Mouse (Mus musculus): ENCODE measurements around the gene Npy1r. TPM values are rescaled to one million over a fixed set of nuclear protein-coding genes. Genes with fewer than 3 reads are reported as not detected.
A peak's percentile ranks its signal among the peaks of the same experiment; 100 is the strongest.

Npy1r gene
- polyA plus RNA-seq, 1 experiment from 2014 or later: 1.4 TPM

DNA sequence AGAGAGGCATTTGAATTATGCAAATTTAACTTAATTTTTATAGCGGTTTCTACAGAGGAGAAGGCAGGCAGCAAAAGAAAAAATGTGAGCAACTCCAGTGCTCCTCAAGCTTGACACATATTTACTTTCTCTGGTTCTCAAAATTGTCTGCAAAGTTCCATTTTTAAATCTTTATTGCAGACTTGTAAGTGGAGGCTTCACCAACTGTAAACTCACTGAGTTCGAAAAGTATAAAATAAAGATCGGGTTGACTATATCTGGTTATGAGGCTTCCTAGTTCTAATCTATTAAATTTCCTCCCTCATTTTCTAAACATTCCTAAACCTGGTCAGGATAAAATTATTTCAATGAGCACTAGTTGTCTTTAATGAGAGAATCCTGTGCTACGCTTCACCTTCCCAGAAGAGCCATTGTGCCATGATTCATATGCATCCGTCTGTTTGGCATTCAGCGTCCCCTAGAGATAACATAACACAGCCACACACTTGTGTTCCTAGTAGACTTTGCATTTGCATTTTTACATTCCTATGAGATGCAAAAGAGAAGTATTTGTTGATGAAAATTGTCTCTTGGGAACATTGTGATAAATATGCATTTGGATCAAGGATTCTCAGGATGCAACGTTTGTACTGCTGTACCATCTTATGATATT is 17.5 kb downstream of the Npy1r start:
- Histone ChIP-seq H3K27me3 (ENCODE audit: control insufficient read depth, insufficient read depth, low read length) (no peaks in the 10 kb centered on the region), H3K36me3 (ENCODE audit: control insufficient read depth, insufficient read depth, low read length) (no peaks in the 10 kb centered on the region), H3K4me2 (replicated peaks; ENCODE audit: low read depth, low read length) (no peak overlapping the region), H3K9me3 (ENCODE audit: control insufficient read depth, low read depth, low read length) (no peaks in the 10 kb centered on the region), H3K4me3 (ENCODE audit: low read depth, low read length) (no peak overlapping the region), H3K9ac (replicated peaks; ENCODE audit: low read depth, low read length) (no peak overlapping the region), H3K4me1 (ENCODE audit: control insufficient read depth, insufficient read depth, low read length) (no peaks in the 10 kb centered on the region), H3K27ac (ENCODE audit: low read length) (no peak overlapping the region)
- no peak for ATAC-seq (ENCODE audit: insufficient number of reproducible peaks, insufficient read depth, low FRiP score, low read depth)
- WGBS: 87% methylated on average over 7 of the region's 7 CpGs

DNA sequence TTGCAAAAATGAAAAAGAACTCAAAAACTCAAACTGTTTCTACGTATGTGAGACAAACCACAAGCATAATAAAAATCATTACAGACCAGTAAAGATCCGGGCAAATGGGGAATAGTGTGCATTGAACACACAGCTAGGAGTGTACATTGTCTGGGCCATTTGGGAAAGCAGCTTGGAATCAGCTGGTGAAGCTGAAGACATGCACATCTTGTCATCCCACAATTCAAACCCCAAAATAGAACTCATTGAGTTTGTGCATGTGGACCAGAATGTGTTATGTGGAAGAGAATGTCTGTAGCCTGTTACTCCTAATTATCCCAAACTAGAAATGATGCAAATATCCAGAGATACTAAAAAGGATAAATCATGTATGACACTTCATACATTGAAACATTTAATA is 25.8 kb downstream of the Npy1r start:
- no peaks in the 10 kb centered on the region for H3K9me3 ChIP-seq (ENCODE audit: control insufficient read depth, low read depth, low read length)
- H3K27me3 ChIP-seq (ENCODE audit: control insufficient read depth, insufficient read depth, low read length): no peaks in the 10 kb centered on the region
- no peak overlapping the region for H3K9ac ChIP-seq (replicated peaks; ENCODE audit: low read depth, low read length)
- H3K36me3 ChIP-seq (ENCODE audit: control insufficient read depth, insufficient read depth, low read length): no peaks in the 10 kb centered on the region
- no peak overlapping the region for H3K4me3 ChIP-seq (ENCODE audit: low read depth, low read length)
- ATAC-seq (ENCODE audit: insufficient number of reproducible peaks, insufficient read depth, low FRiP score, low read depth): no peak
- no peak overlapping the region for H3K4me2 ChIP-seq (replicated peaks; ENCODE audit: low read depth, low read length)
- no peaks in the 10 kb centered on the region for H3K4me1 ChIP-seq (ENCODE audit: control insufficient read depth, insufficient read depth, low read length)
- no peak overlapping the region for H3K27ac ChIP-seq (ENCODE audit: low read length)
- 85% methylated on average over 2 of the region's 2 CpGs for WGBS

GRCm38 (mm10) chr8:66729446-66729845 is 32.5 kb downstream of the Npy1r start:
- H3K27ac ChIP-seq (ENCODE audit: low read length): no peak overlapping the region
- no peaks in the 10 kb centered on the region for H3K9me3 ChIP-seq (ENCODE audit: control insufficient read depth, low read depth, low read length)
- H3K4me1 ChIP-seq (ENCODE audit: control insufficient read depth, insufficient read depth, low read length): no peaks in the 10 kb centered on the region
- no peak overlapping the region for H3K4me3 ChIP-seq (ENCODE audit: low read depth, low read length)
- H3K27me3 ChIP-seq (ENCODE audit: control insufficient read depth, insufficient read depth, low read length): no peaks in the 10 kb centered on the region
- 37% methylated on average over 7 of the region's 7 CpGs for WGBS
- H3K4me2 ChIP-seq (replicated peaks; ENCODE audit: low read depth, low read length): no peak overlapping the region
- ATAC-seq (ENCODE audit: insufficient number of reproducible peaks, insufficient read depth, low FRiP score, low read depth): no peak
- no peak overlapping the region for H3K9ac ChIP-seq (replicated peaks; ENCODE audit: low read depth, low read length)
- H3K36me3 ChIP-seq (ENCODE audit: control insufficient read depth, insufficient read depth, low read length): no peaks in the 10 kb centered on the region

DNA sequence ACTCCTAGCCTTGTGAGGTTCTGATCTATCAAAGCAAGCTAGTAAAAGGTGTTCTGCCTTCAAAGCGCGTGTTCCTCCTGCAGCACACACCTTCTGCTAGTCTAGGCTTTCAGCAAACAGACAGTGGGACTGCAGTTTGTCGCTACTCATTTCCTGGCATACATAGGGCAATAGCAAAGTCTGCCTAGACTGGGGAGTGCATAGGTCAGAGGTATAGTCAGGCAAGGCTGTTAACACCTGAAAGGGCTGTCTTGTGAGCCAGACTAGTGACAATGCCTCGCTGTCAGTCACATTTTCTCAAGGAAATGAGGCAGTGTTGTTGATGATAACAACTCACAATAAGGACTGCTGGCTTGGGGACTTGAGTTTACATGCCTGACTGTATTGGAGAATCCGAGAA is 35.0 kb downstream of the Npy1r start:
- Histone ChIP-seq H3K9me3 (ENCODE audit: control insufficient read depth, low read depth, low read length) (no peaks in the 10 kb centered on the region), H3K4me3 (ENCODE audit: low read depth, low read length) (no peak overlapping the region), H3K9ac (replicated peaks; ENCODE audit: low read depth, low read length) (no peak overlapping the region), H3K36me3 (ENCODE audit: control insufficient read depth, insufficient read depth, low read length) (no peaks in the 10 kb centered on the region), H3K4me1 (ENCODE audit: control insufficient read depth, insufficient read depth, low read length) (no peaks in the 10 kb centered on the region), H3K27me3 (ENCODE audit: control insufficient read depth, insufficient read depth, low read length) (no peaks in the 10 kb centered on the region), H3K27ac (ENCODE audit: low read length) (no peak overlapping the region), H3K4me2 (replicated peaks; ENCODE audit: low read depth, low read length) (no peak overlapping the region)
- no peak for ATAC-seq (ENCODE audit: insufficient number of reproducible peaks, insufficient read depth, low FRiP score, low read depth)
- 51% methylated on average over 5 of the region's 5 CpGs for WGBS

DNA sequence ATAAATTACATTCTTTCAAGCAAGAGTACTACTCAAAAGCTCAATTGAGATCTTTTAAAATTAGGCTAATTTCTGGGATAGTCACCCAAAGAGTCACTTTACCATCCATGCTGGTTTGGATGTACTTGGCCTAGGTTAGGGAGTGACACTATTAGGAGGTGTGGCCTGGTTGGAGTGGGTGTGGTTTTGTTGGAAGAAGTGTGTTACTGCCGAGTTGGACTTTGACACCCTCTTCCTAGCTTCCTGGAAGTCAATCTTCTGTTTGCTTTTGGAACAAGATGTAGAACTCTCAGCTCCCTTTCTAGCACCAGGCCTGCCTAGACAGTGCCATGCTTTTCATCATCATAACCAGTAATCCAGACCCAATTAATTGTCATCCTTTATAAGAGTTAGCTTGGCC is 45.4 kb downstream of the Npy1r start:
- 40% methylated on average over 1 of the region's 1 CpGs for whole genome bisulfite sequencing
- ATAC-seq (ENCODE audit: insufficient number of reproducible peaks, insufficient read depth, low FRiP score, low read depth): peak; percentile 42; the same call in 1 of the 2 replicates

DNA sequence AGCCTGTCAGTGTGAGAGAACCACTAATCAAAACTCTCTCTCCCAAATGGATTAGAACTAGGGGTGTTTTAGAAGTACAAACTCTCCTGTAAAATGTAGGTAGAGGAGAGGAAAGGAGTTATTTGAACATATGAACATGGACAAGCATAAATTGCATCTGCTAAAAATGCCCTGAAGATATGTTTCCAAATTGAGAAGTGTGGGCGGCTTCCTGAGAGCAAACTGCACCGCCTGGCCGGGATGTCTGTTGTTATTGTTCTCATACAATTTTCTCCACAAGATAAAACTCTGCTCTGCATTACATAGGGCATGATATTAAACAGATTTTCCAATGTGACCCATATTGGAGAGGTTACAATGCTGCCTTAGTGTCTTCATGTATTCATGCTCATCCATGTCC is 48.6 kb downstream of the Npy1r start:
- no peaks in the 10 kb centered on the region for H3K9me3 ChIP-seq (ENCODE audit: control insufficient read depth, low read depth, low read length)
- no peak overlapping the region for H3K4me2 ChIP-seq (replicated peaks; ENCODE audit: low read depth, low read length)
- H3K4me3 ChIP-seq (ENCODE audit: low read depth, low read length): no peak overlapping the region
- H3K27me3 ChIP-seq (ENCODE audit: control insufficient read depth, insufficient read depth, low read length): no peaks in the 10 kb centered on the region
- no peaks in the 10 kb centered on the region for H3K4me1 ChIP-seq (ENCODE audit: control insufficient read depth, insufficient read depth, low read length)
- no peak overlapping the region for H3K9ac ChIP-seq (replicated peaks; ENCODE audit: low read depth, low read length)
- WGBS: 86% methylated on average over 3 of the region's 3 CpGs
- H3K36me3 ChIP-seq (ENCODE audit: control insufficient read depth, insufficient read depth, low read length): no peaks in the 10 kb centered on the region
- ATAC-seq (ENCODE audit: insufficient number of reproducible peaks, insufficient read depth, low FRiP score, low read depth): no peak
- no peak overlapping the region for H3K27ac ChIP-seq (ENCODE audit: low read length)

More for the DNA sequence above, 45.4 kb downstream of the Npy1r start:
- no peak overlapping the region for H3K27ac ChIP-seq (ENCODE audit: low read length)
- no peaks in the 10 kb centered on the region for H3K27me3 ChIP-seq (ENCODE audit: control insufficient read depth, insufficient read depth, low read length)
- no peak overlapping the region for H3K4me3 ChIP-seq (ENCODE audit: low read depth, low read length)
- H3K36me3 ChIP-seq (ENCODE audit: control insufficient read depth, insufficient read depth, low read length): no peaks in the 10 kb centered on the region
- no peak overlapping the region for H3K4me2 ChIP-seq (replicated peaks; ENCODE audit: low read depth, low read length)
- H3K4me1 ChIP-seq (ENCODE audit: control insufficient read depth, insufficient read depth, low read length): no peaks in the 10 kb centered on the region
- H3K9me3 ChIP-seq (ENCODE audit: control insufficient read depth, low read depth, low read length): no peaks in the 10 kb centered on the region
- no peak overlapping the region for H3K9ac ChIP-seq (replicated peaks; ENCODE audit: low read depth, low read length)

- WGBS: 51% methylated on average over 2 of the region's 2 CpGs
- no peaks in the 10 kb centered on the region for H3K4me1 ChIP-seq (ENCODE audit: control insufficient read depth, insufficient read depth, low read length)
- H3K4me3 ChIP-seq (ENCODE audit: low read depth, low read length): no peak overlapping the region
- no peak overlapping the region for H3K27ac ChIP-seq (ENCODE audit: low read length)
- H3K4me2 ChIP-seq (replicated peaks; ENCODE audit: low read depth, low read length): no peak overlapping the region
- H3K36me3 ChIP-seq (ENCODE audit: control insufficient read depth, insufficient read depth, low read length): no peaks in the 10 kb centered on the region
- ATAC-seq (ENCODE audit: insufficient number of reproducible peaks, insufficient read depth, low FRiP score, low read depth): no peak
- H3K27me3 ChIP-seq (ENCODE audit: control insufficient read depth, insufficient read depth, low read length): no peaks in the 10 kb centered on the region
- no peak overlapping the region for H3K9ac ChIP-seq (replicated peaks; ENCODE audit: low read depth, low read length)
- H3K9me3 ChIP-seq (ENCODE audit: control insufficient read depth, low read depth, low read length): no peaks in the 10 kb centered on the region
These were observed 54.6 kb downstream of the Npy1r start for GRCm38 (mm10) chr8:66751621-66752020.

DNA sequence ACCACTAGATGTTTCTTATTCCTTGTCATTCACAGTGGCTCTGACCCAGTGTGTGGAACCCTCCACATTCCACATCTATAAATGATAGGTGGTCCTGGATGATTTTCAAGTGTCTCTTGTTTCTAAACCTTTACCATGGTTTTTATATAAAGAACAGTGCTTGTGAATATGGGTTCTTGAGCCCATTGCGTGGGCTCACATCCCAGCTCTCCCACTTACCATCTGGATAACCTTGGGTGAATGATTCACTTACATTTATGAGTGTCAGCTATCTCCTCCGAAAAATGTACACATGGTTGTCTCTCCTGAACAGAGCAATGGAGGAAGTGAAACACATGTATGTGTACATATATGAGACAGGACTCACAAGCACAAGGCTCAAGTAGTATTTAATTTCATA is 59.2 kb downstream of the Npy1r start:
- Histone ChIP-seq H3K27me3 (ENCODE audit: control insufficient read depth, insufficient read depth, low read length) (no peaks in the 10 kb centered on the region), H3K36me3 (ENCODE audit: control insufficient read depth, insufficient read depth, low read length) (no peaks in the 10 kb centered on the region), H3K4me1 (ENCODE audit: control insufficient read depth, insufficient read depth, low read length) (no peaks in the 10 kb centered on the region), H3K4me2 (replicated peaks; ENCODE audit: low read depth, low read length) (no peak overlapping the region), H3K9ac (replicated peaks; ENCODE audit: low read depth, low read length) (no peak overlapping the region), H3K4me3 (ENCODE audit: low read depth, low read length) (no peak overlapping the region), H3K27ac (ENCODE audit: low read length) (no peak overlapping the region), H3K9me3 (ENCODE audit: control insufficient read depth, low read depth, low read length) (no peaks in the 10 kb centered on the region)
- no peak for ATAC-seq (ENCODE audit: insufficient number of reproducible peaks, insufficient read depth, low FRiP score, low read depth)
- 87% methylated on average over 2 of the region's 2 CpGs for WGBS
